Mouse (Mus musculus) large intestine, adult 2 months (tissue): ENCODE data around the gene Vmn1r26. TPM values are rescaled to one million over a fixed set of nuclear protein-coding genes. Genes with fewer than 3 reads are reported as not detected.
"Not testable (repeated sequence)": the region's sequence is repeated elsewhere in the genome, so short reads cannot be mapped to it uniquely, and the experiment has no call there.

Experiments
- DNase-seq: peaks from one replicate; pipeline ENCODE4 v3.0.0-alpha.2; 2012; ENCODE audit warnings: low read depth, low spot score
- WGBS: fragments of 180-500 bp; shearing (Covaris S2); methylation state at CpG from one replicate; pipeline ENCODE4 v1.1.7; 2018; 5-methylcytosine and 5-hydroxymethylcytosine counted together
- polyA plus RNA-seq: library from polyadenylated mRNA; depleted of rRNA; stranded (reverse); fragments of >200 nt; gene quantifications from 2 replicates; pipeline ENCODE4 v1.2.3, GENCODE M21; 2012; rRNA removed

Vmn1r26 gene
- not detected in 2 replicates for polyA plus RNA-seq

DNA sequence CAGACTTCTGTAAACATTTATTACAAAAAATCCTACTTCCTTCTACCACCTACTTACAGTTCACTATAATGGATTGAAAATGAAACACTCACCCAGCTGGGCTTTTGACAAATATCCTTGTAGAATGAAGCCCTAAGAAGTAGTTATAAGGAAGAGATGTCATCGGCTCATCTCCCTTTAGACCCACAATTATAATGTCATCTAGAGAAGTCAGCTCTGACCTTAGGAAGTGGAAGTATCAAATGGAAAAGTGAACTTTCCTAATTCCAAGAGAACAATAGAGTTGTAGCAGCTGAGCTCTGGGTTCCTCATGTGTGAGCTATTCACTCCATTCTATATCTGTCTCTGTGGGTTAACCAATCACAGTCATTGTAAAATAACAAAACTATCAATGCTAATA, at the start of gene Vmn1r26:
Gene Vmn1r26 (minus strand): TSS at position 101 of the 400 bp plus-strand sequence.
- WGBS = 87% methylated on average over 1 of the region's 1 CpGs
- DNase-seq = no peak

DNA sequence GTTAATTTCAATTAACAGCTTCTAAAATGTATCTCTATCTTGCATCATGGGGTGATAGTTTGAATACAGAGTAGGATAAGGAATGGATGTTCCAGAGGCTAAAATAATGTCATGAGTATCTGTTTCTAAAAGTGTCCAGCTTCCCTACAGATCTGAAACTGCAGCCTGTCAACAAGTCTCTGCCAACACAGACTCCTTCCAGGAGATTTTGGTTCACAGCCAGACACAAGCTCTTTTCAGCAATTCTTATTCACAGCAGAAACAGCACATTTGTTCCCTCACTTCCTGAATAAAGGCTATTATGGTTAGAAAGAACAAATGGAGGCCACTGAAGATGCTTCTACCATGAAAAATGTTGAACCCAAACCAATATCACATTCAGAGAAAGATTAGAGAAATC, 29.1 kb upstream of the Vmn1r26 start:
- no peak for DNase-seq

DNA sequence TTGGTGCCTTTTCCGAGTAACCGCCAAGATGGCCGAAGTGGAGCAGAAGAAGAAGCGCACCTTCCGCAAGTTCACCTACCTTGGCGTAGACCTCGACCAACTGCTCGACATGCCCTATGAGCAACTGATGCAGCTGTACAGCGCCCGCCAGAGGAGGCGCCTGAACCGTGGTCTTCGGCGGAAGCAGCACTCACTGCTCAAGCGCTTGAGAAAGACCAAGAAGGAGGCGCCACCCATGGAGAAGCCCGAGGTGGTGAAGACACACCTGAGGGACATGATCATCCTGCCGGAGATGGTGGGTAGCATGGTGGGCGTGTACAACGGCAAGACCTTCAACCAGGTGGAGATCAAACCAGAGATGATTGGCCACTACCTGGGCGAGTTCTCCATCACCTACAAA, 2.5 kb upstream of the Vmn1r26 start:
- WGBS = 89% methylated on average over 21 of the region's 21 CpGs
- not testable (repeated sequence) for DNase-seq

DNA sequence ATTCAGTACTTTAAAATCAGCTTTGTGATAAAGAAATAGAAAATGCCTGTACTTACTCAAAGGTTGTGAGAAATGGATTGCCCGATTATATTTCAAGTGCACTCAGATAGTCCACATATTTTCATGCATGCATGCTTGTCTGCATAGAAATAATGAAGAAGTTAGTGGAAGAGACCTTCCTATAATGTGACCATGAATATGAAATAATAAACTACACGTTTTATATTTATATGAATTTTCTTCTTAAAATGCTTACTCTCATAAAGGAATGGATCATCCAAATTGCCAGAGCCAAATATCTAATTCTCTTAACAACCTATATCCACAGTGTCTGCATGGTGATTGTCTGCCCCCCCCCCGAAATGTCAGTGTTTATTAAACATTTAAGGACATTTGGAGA, 34.2 kb downstream of the Vmn1r26 start, which contains the start of gene Vmn1r25:
Gene Vmn1r25 (minus strand): TSS at position 101 of the 400 bp plus-strand sequence.
- no peak for DNase-seq
- WGBS = 51% methylated on average over 3 of the region's 3 CpGs

DNA sequence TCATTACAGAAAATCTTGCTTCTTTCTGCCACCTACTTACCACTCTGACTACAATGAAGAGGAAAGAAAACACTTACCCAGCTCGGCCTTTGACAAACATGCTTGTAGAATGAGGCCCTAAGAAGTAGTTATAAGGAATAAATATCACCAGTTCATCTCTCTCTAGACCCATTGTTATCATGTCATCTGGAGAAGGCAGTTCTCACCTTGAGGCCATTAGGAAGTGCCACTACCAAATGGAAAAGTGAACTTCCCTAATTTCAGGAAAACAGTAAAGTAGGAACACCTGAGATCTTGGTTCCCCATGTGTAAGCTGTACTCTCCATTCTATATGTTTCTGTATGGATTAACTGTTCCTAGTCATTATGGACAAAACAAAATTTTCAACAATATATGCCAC, 53.6 kb downstream of the Vmn1r26 start, which contains the start of gene Vmn1r24:
Gene Vmn1r24 (minus strand): TSS at position 101 of the 400 bp plus-strand sequence.
- DNase-seq = not testable (repeated sequence)
- 51% methylated on average over 1 of the region's 1 CpGs for WGBS

Other genes starting within 250 kb of the Vmn1r26 start
- gene Vopp1, start 190.0 kb downstream of the Vmn1r26 start, polyA plus RNA-seq = 12.4 and 15.3 TPM in 2 replicates
- not detected in 2 replicates for gene Vmn1r21, start 164.8 kb downstream of the Vmn1r26 start, polyA plus RNA-seq
- gene Vmn1r22, start 107.1 kb downstream of the Vmn1r26 start, polyA plus RNA-seq = not detected in 2 replicates
- gene Vmn1r23, start 88.3 kb downstream of the Vmn1r26 start, polyA plus RNA-seq = not detected in 2 replicates
- not detected in 2 replicates for gene Vmn1r24, start 53.7 kb downstream of the Vmn1r26 start, polyA plus RNA-seq
- not detected in 2 replicates for gene Vmn1r25, start 34.3 kb downstream of the Vmn1r26 start, polyA plus RNA-seq
- gene Vmn1r27, start 203.7 kb upstream of the Vmn1r26 start, polyA plus RNA-seq = not detected in 2 replicates
- not detected in 2 replicates for gene Vmn1r28, start 246.9 kb upstream of the Vmn1r26 start, polyA plus RNA-seq